Comparison of ENCODE assay signal across 10 mouse cellular contexts in the genomic region with DNA sequence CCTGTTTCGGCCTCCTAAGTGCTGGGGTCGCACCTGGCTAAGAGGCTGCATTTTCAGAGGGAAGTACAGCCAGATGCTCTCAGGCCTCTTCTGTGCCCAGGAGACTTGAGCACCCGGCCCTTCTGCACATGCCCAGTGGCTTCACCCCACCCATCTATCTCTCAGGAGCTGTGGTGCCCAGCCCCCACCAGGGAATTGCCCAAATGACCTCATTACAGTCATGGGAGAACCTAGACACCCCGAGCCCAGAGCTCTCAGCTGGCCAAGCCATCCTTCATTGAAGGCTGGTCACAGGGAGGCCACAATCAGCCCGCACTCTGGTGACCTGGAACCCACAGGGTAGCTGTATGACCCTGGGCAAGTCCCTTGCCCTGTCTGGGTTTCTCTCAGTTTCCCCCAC. TPM values are rescaled to one million over a fixed set of nuclear protein-coding genes. Genes with fewer than 3 reads are reported as not detected.
DNase-seq lines count a peak whose midpoint lies in the region; ATAC-seq lines count a peak whose summit lies in the region.
"Had no signal": no experiment of that assay in that cellular context is flagged by ENCODE, and none has a peak within 500 bp of the region (broad histone marks: within the 10 kb centered on the region; RNA-seq: fewer than 3 reads in every experiment).

No protein-coding gene starts in this region.

- H3K4me2 ChIP-seq in heart, embryonic 14.5 days (ENCODE audit: low read length): peak overlapping the region; percentile 76
- 0 out of 2 replicates have a peak overlapping the region, but pooled peaks have one; percentile 1 for H3K4me2 ChIP-seq in midbrain, embryonic 12.5 days (replicated peaks)
- no peak overlapping the region for H3K4me2 ChIP-seq in midbrain, embryonic 15.5 days
- peak overlapping the region; percentile 82; the same call in 1 of the 2 replicates for H3K4me2 ChIP-seq in neural tube, embryonic 13.5 days
- H3K4me2 ChIP-seq: liver, embryonic 15.5 days had no signal

- H3K9ac ChIP-seq in heart, embryonic 14.5 days (ENCODE audit: low read length): peak overlapping the region; percentile 80; the same call in 1 of the 2 replicates
- no peak overlapping the region for H3K9ac ChIP-seq in midbrain, embryonic 12.5 days (replicated peaks)
- H3K9ac ChIP-seq in midbrain, embryonic 15.5 days: no peak overlapping the region
- H3K9ac ChIP-seq in neural tube, embryonic 13.5 days: 0 out of 2 replicates have a peak overlapping the region, but pooled peaks have one; percentile 26
- H3K9ac ChIP-seq: liver, embryonic 15.5 days had no signal

- H3K4me1 ChIP-seq in heart, embryonic 14.5 days (ENCODE audit: control insufficient read depth in 2 of 2, insufficient read depth in 2 of 2, low read length in 2 of 2): peaks cover 25 to 35% of the 10 kb centered on the region in 2 experiments
- H3K4me1 ChIP-seq in midbrain, embryonic 12.5 days: peaks cover 44% of the 10 kb centered on the region
- peaks cover 33% of the 10 kb centered on the region for H3K4me1 ChIP-seq in midbrain, embryonic 15.5 days
- H3K4me1 ChIP-seq in embryonic facial prominence, embryonic 10.5 days: peaks cover 70% of the 10 kb centered on the region
- peaks cover 72% of the 10 kb centered on the region for H3K4me1 ChIP-seq in neural tube, embryonic 13.5 days (replicated peaks)

- no peak for DNase-seq in heart, postnatal 25 days (ENCODE audit: low spot score)
- no peak for DNase-seq in embryonic facial prominence, embryonic 10.5 days (ENCODE audit: low spot score)
- DNase-seq: cerebellum, adult 11-12 months had no signal

- intact Hi-C loops in heart, postnatal 25 days (cut with DNase I): no loop called here

- peaks cover 18% of the 10 kb centered on the region for H3K27me3 ChIP-seq in heart, embryonic 14.5 days (ENCODE audit: control insufficient read depth, insufficient read depth, low read length)
- H3K27me3 ChIP-seq in midbrain, embryonic 12.5 days: peaks cover 54% of the 10 kb centered on the region
- peaks cover 34% of the 10 kb centered on the region for H3K27me3 ChIP-seq in midbrain, embryonic 15.5 days (replicated peaks)
- peaks cover 86% of the 10 kb centered on the region for H3K27me3 ChIP-seq in embryonic facial prominence, embryonic 10.5 days (replicated peaks; ENCODE audit: low read depth, poor library complexity, severe bottlenecking)
- peaks cover 36% of the 10 kb centered on the region for H3K27me3 ChIP-seq in neural tube, embryonic 13.5 days

- no peak overlapping the region for H3K27ac ChIP-seq in heart, embryonic 14.5 days (replicated peaks in 1 of 2; ENCODE audit: control insufficient read depth in 1 of 2, insufficient read depth in 1 of 2, low read depth in 2 of 2, low read length in 2 of 2)
- H3K27ac ChIP-seq in midbrain, embryonic 12.5 days (replicated peaks): no peak overlapping the region
- no peak overlapping the region for H3K27ac ChIP-seq in midbrain, embryonic 15.5 days
- H3K27ac ChIP-seq in embryonic facial prominence, embryonic 10.5 days (replicated peaks): no peak overlapping the region
- no peak overlapping the region for H3K27ac ChIP-seq in neural tube, embryonic 13.5 days (replicated peaks)
- H3K27ac ChIP-seq: liver, embryonic 15.5 days had no signal

- no peak for ATAC-seq in heart, embryonic 14.5 days (ENCODE audit: insufficient number of reproducible peaks, insufficient read depth, low FRiP score, low read depth)
- ATAC-seq in midbrain, embryonic 12.5 days (ENCODE audit: low FRiP score, low read depth): no peak
- no peak for ATAC-seq in midbrain, embryonic 15.5 days (replicated peaks)
- ATAC-seq in neural tube, embryonic 13.5 days (ENCODE audit: low read depth): no peak
- no peak for ATAC-seq in CD4-positive, CD25-positive, alpha-beta regulatory T cell, adult 4 months

- H3K4me3 ChIP-seq in heart, embryonic 14.5 days (ENCODE audit: control insufficient read depth in 1 of 2, insufficient read depth in 1 of 2, low read depth in 1 of 2, low read length in 2 of 2): peak overlapping the region; percentile 47 to 58
- no peak overlapping the region for H3K4me3 ChIP-seq in midbrain, embryonic 12.5 days
- H3K4me3 ChIP-seq in midbrain, embryonic 15.5 days: no peak overlapping the region
- 0 out of 2 replicates have a peak overlapping the region, but pooled peaks have one; percentile 25 for H3K4me3 ChIP-seq in embryonic facial prominence, embryonic 10.5 days
- H3K4me3 ChIP-seq in neural tube, embryonic 13.5 days: no peak overlapping the region
- H3K4me3 ChIP-seq: liver, embryonic 15.5 days had no signal

- H3K9me3 ChIP-seq in heart, embryonic 14.5 days (ENCODE audit: control insufficient read depth, low read length): no peaks in the 10 kb centered on the region; the same call in 1 of the 2 replicates
- H3K9me3 ChIP-seq in midbrain, embryonic 12.5 days: no peaks in the 10 kb centered on the region
- H3K9me3 ChIP-seq in midbrain, embryonic 15.5 days: no peaks in the 10 kb centered on the region
- H3K9me3 ChIP-seq in embryonic facial prominence, embryonic 10.5 days: no peaks in the 10 kb centered on the region
- H3K9me3 ChIP-seq in neural tube, embryonic 13.5 days: no peaks in the 10 kb centered on the region
- H3K9me3 ChIP-seq: liver, embryonic 15.5 days had no signal

- 70% methylated on average over 5 of the region's 5 CpGs for WGBS in heart, embryonic 14.5 days
- 79% methylated on average over 5 of the region's 5 CpGs for WGBS in midbrain, embryonic 12.5 days
- 77% methylated on average over 5 of the region's 5 CpGs for WGBS in midbrain, embryonic 15.5 days
- 78% methylated on average over 5 of the region's 5 CpGs for WGBS in embryonic facial prominence, embryonic 10.5 days
- WGBS in neural tube, embryonic 13.5 days: 70% methylated on average over 5 of the region's 5 CpGs

- no peaks in the 10 kb centered on the region for H3K36me3 ChIP-seq in heart, embryonic 14.5 days (ENCODE audit: control insufficient read depth, insufficient read depth, low read length)
- no peaks in the 10 kb centered on the region for H3K36me3 ChIP-seq in midbrain, embryonic 12.5 days
- H3K36me3 ChIP-seq in midbrain, embryonic 15.5 days (replicated peaks): no peaks in the 10 kb centered on the region
- no peaks in the 10 kb centered on the region for H3K36me3 ChIP-seq in embryonic facial prominence, embryonic 10.5 days (replicated peaks)
- no peaks in the 10 kb centered on the region for H3K36me3 ChIP-seq in neural tube, embryonic 13.5 days
- H3K36me3 ChIP-seq: liver, embryonic 15.5 days had no signal

RNA-seq across cellular contexts. Expression of gene Plxnd1, which starts 5.8 kb away (rescaled TPM):
- 58.8 and 68.9 TPM in 2 replicates for polyA plus RNA-seq in heart, embryonic 14.5 days (2014; fragmentation: Nextera tagmentation; extraction: Ambion mirVana)
- 10 to 100 TPM; 79.7 to 91.8 TPM for total RNA-seq in heart, postnatal 25 days (2021)
- 15.1 and 15.9 TPM in 2 replicates for polyA plus RNA-seq in midbrain, embryonic 12.5 days (2016; fragmentation: Nextera tagmentation; extraction: Ambion mirVana)
- 8.0 and 8.3 TPM in 2 replicates for polyA plus RNA-seq in midbrain, embryonic 15.5 days (2015; fragmentation: Nextera tagmentation; extraction: Ambion mirVana)
- polyA plus RNA-seq in embryonic facial prominence, embryonic 10.5 days (2016; fragmentation: Nextera tagmentation; extraction: Ambion mirVana): 26.8 and 28.1 TPM in 2 replicates
- polyA plus RNA-seq in neural tube, embryonic 13.5 days (2015; fragmentation: Nextera tagmentation; extraction: Ambion mirVana): 13.5 and 17.8 TPM in 2 replicates
- 1 to 10 TPM; 4.7 to 6.2 TPM for polyA plus RNA-seq in CD4-positive, CD25-positive, alpha-beta regulatory T cell, adult 4 months (2017; shearing (Covaris generic))

RNA-seq across cellular contexts. Expression of gene H1foo, which starts 44.3 kb away (rescaled TPM):
- polyA plus RNA-seq in heart, embryonic 14.5 days (2014; fragmentation: Nextera tagmentation; extraction: Ambion mirVana): not detected in 2 replicates
- total RNA-seq in heart, postnatal 25 days (2021): not detected
- not detected in 2 replicates for polyA plus RNA-seq in midbrain, embryonic 12.5 days (2016; fragmentation: Nextera tagmentation; extraction: Ambion mirVana)
- not detected in 2 replicates for polyA plus RNA-seq in midbrain, embryonic 15.5 days (2015; fragmentation: Nextera tagmentation; extraction: Ambion mirVana)
- not detected in 2 replicates for polyA plus RNA-seq in embryonic facial prominence, embryonic 10.5 days (2016; fragmentation: Nextera tagmentation; extraction: Ambion mirVana)
- not detected in 2 replicates for polyA plus RNA-seq in neural tube, embryonic 13.5 days (2015; fragmentation: Nextera tagmentation; extraction: Ambion mirVana)
- polyA plus RNA-seq in CD4-positive, CD25-positive, alpha-beta regulatory T cell, adult 4 months (2017; shearing (Covaris generic)): not detected
- polyA plus RNA-seq: large intestine, adult 2 months; liver, embryonic 15.5 days had no signal

RNA-seq across cellular contexts. Expression of gene Rho, which starts 57.5 kb away (rescaled TPM):
- 0.07 TPM in 1 of 2 replicates, not detected in the other for polyA plus RNA-seq in heart, embryonic 14.5 days (2014; fragmentation: Nextera tagmentation; extraction: Ambion mirVana)
- total RNA-seq in heart, postnatal 25 days (2021): under 1 TPM; 0.18 to 0.34 TPM
- 0.33 TPM in 1 of 2 replicates, not detected in the other for polyA plus RNA-seq in midbrain, embryonic 12.5 days (2016; fragmentation: Nextera tagmentation; extraction: Ambion mirVana)
- polyA plus RNA-seq in midbrain, embryonic 15.5 days (2015; fragmentation: Nextera tagmentation; extraction: Ambion mirVana): 0.18 and 0.49 TPM in 2 replicates
- polyA plus RNA-seq in embryonic facial prominence, embryonic 10.5 days (2016; fragmentation: Nextera tagmentation; extraction: Ambion mirVana): 0.33 and 0.51 TPM in 2 replicates
- polyA plus RNA-seq in neural tube, embryonic 13.5 days (2015; fragmentation: Nextera tagmentation; extraction: Ambion mirVana): 2.2 and 4.1 TPM in 2 replicates
- not detected for polyA plus RNA-seq in CD4-positive, CD25-positive, alpha-beta regulatory T cell, adult 4 months (2017; shearing (Covaris generic))
- polyA plus RNA-seq: liver, embryonic 15.5 days had no signal

Comparison
In these comparisons a context has a peak if more than half of its experiments do, and no peak if none do; other contexts are left out.
1. H3K4me3 ChIP-seq: peak in heart, embryonic 14.5 days (2 of 2) and embryonic facial prominence, embryonic 10.5 days (single experiment); none in midbrain, embryonic 12.5 days (single experiment), midbrain, embryonic 15.5 days (single experiment) and neural tube, embryonic 13.5 days (single experiment).
2. H3K9ac ChIP-seq: peak in heart, embryonic 14.5 days (single experiment) and neural tube, embryonic 13.5 days (single experiment); none in midbrain, embryonic 12.5 days (single experiment) and midbrain, embryonic 15.5 days (single experiment).